Mouse (Mus musculus) activated CD4-positive, CD25-positive, alpha-beta regulatory T cell, adult 4 months (primary cell): ENCODE measurements around the gene Pik3r3. TPM values are rescaled to one million over a fixed set of nuclear protein-coding genes. Genes with fewer than 3 reads are reported as not detected.
A peak's percentile ranks its signal among the peaks of the same experiment; 100 is the strongest.
"Not testable (repeated sequence)": the region's sequence is repeated elsewhere in the genome, so short reads cannot be mapped to it uniquely, and the experiment has no call there.

Experiments used
- ATAC-seq: one replicate; pipeline ENCODE4 v1.8.0; 2017
- polyA plus RNA-seq, 2 experiments: library from polyadenylated mRNA; unstranded; fragments of 100-300 nt; shearing (Covaris generic); gene quantifications; one replicate each; pipeline ENCODE4 v1.2.1; 2017

Gene Pik3r3
- polyA plus RNA-seq, 2 experiments from 2014 or later: 0.99 to 3.6 TPM

DNA sequence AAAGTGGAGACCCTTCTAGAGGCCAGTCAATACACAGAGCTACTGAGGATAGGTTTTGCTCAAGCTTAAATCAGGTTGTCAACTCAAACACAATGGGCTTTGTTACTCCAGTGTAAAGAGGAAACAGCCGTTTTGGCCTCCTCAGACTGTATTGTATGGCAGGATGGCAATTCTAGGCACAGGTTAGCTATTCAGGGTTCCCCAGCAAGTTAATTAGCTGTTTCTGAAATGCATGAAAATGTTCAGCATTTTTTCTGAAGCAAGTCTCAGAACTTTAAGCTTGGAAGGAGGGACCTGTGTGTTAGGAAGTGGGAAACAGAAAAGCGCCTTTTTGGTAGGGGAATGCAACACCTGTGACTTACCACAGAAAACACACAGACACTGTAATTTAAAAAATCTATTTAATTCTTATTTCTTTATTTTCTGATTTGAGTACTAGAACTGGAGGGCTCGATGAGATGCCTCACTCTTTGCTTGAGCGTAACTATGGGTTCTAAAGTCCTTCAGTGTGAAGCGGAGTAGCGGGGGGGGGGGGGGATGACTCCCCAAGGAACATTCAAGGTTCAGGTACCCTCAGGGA lies 1.3 kb upstream of the Pik3r3 start:
- no peak for ATAC-seq

DNA sequence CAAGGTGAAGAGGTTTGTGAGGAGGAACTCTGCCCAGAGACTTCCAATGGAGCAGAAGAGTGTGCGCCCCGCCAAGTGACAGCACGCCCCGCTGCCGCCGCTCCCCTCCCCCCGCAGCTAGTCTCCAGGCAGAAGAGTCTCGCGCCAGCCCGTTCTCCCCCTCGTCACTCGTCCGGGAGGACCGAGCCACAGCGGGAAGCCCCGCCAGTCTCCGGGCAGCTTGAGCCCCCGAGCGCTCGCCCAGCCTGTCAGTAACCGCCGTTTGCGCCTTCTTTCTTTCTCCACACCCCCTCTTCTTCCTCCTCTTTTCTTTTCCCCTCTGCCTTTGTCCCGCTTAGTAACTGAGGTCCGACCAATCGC lies 658 bp upstream of the Pik3r3 start:
- peak; percentile 28 for ATAC-seq

DNA sequence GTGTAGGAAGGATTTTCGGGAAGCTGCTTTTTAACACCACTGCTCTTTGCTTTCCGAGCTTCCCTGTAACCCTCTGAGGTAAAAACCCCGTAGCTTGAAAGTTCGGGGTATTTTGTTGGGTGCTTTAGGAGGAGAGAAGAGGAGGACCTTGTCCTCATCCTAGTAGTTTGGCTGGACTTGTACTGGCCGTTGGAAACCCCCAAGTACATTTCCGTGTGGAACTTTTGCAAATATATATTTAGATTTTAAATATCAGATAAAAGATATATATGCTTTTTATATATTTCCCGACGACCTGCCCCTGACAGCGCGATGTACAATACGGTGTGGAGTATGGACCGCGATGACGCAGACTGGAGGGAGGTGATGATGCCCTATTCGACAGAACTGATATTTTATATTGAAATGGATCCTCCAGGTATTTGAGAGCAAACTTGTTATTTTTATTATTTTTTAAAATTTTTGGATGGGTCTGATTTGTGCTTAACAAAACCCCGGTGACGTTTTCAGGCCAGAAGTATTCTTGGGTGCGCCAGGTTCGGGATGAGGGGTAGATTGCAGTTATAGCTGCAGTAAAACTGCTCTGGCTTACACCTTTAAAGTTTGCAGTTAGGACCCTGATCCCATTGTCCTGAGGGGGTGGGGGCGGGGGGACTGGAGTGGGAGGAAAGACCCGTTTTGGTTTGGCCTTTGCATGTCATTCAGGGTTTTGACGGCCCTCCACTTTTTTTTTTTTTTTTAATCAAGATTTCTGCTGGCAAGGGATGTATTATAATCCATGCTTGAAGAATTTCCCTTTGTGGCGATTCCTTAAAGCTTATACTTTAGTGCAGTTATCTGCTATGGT lies 801 bp downstream of the Pik3r3 start:
- no peak for ATAC-seq

DNA sequence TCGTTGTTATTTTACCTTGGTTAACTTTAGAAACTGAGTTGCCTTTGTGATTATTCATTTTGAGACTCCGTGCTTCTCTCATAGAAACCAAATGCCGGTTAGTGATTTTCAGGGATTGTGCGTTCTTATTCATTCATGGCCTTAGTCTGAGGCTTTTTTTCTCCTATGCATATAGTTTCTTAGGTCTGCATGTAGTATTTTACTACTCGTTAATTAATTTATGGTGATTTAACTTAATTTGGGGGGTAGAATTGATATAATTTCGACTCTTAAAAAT lies 1.4 kb downstream of the Pik3r3 start:
- ATAC-seq: no peak

DNA sequence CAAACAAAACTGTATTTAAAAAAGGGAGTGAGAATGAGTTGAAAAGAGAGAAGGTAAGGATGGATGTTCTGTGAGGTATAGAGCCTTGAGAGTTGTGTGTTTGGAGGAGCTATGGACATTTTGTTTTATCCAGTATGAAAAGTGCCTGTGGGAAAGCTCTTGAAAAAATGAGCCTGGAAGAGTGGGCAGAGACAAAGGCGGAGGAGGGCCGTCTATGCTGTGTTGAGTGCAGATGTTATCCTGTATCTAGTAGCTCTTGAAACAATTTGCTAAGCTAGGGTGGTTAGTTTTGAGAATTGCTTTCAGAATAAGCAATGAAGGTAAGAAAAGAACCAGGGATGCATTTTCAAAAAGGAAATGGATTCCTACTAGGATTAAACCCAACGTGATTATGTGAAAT lies 22.0 kb downstream of the Pik3r3 start:
- ATAC-seq: no peak

DNA sequence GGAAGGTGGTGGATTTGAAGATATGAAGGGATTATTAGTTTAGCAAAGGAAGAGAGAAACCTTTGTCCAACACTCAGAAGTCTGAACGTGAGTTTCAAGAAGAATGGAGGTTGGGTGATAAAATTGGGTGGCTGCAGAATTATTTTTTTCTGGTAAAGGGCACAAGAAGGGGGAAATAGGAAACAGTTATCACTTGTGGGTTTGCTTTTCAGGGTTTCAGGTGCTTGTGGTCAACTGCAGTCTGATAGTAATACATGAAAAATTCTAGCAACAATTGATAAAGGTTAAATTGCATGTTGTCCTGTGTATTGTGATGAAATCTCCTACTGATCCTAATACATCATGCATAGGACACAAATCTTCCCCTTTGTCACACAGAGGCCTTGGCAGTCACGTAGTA lies 22.8 kb downstream of the Pik3r3 start:
- ATAC-seq: no peak

DNA sequence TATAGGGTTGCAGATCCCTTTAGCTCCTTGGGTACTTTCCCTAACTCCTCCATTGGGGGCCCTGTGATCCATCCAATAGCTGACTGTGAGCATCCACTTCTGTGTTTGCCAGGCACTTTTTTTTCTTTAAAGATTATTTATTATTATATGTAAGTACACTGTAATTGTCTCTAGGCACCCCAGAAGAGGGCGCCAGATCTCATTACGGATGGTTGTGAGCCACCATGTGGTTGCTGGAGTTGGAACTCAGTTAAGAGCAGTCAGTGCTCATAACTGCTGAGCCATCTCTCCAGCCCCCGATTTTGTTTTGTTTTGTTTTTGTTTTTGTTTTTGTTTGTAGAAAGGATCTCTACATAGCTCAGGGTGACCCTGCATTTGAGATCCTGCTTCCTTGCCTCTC lies 24.5 kb downstream of the Pik3r3 start:
- ATAC-seq: not testable (repeated sequence)

DNA sequence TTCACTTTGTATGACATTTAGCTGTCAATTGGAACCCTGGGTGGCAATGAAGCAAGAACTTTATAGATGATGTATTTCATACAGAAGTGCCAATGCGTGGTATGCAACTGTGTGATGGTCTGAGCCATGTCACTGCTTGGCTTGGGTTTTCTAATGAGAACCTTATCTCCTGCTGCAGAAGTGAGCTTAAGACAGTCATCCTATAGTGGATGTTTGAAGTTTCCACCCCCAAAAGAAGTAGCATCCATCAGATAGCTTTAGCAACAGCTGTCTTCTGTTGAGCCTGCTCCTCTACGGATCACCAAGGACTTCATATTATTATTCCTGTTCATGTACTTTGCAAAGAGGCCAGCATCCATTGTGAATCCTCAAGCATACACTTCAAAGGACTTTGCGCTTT lies 28.6 kb downstream of the Pik3r3 start:
- no peak for ATAC-seq

DNA sequence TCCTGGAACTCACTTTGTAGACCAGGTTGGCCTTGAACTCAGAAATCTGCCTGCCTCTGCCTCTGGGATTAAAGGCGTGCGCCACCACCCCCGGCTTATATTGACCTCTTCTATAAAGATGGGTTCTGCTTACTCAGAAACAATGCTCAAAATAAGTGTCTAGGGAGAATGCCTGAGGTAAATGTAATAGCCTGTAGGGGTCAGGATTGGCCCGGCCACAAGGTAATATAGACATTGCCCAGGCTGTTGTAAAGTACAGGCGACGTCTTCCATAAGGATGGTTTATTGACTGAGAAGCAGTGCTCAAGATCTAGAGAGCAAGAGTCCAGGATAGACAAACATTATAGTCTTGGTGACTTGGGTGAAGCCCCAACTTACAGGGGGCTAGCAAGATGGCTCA lies 46.8 kb downstream of the Pik3r3 start:
- no peak for ATAC-seq

DNA sequence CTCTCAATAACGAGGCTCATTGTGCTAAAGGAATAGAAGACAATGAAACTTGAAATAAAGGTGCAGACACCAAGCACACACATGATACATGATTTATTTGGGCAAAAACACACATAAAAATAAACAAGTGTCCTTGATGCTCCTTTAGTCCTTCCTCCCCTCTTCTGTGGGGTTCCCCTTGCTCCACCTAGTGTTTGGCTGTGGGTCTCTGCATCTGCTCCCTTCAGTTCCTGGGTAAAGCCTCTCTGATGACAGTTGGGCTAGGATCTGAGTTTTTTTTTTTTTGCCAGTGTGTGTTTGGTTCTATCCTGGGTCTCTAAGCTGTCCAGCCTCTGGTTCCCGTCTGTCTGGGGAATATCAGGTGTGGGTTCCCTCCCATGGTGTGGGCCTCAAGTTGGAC lies 60.8 kb downstream of the Pik3r3 start:
- ATAC-seq: no peak

DNA sequence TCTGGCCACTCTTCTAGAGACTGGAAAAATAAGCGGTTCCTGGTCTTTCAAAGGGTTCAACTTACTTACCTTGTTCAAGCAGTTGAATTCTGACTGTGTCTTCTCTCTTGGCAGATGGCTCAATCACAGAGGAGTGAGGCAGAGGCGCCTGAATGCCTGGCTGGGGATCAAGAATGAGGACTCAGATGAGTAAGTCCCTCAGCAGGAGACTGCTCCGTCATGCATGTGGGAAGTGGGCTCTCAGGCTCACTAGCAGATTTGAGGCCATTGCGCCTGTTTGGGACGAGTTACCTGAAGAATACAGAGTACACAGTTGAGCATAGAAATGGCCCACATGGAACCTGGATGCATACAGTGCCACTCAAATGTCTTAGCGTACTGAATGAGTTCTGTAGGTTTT lies 70.1 kb downstream of the Pik3r3 start:
- no peak for ATAC-seq

DNA sequence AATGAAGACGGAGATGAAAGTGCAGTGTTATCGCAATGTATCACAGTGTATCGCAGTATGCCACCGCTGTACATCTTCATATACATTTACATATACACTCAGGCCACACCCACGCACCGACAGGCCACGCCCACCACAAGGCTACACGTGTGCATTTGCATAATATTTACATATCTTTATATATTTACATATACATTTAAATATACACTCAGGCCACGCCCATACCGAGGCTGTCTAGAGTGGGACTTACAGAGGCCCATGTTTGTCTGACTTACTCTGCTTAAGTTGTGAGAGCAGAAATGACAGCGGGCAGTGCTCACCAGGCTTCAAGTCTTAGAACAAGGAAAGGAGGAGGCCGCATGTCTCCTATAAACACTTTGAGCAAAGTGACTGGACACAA lies 71.9 kb downstream of the Pik3r3 start:
- no peak for ATAC-seq

DNA sequence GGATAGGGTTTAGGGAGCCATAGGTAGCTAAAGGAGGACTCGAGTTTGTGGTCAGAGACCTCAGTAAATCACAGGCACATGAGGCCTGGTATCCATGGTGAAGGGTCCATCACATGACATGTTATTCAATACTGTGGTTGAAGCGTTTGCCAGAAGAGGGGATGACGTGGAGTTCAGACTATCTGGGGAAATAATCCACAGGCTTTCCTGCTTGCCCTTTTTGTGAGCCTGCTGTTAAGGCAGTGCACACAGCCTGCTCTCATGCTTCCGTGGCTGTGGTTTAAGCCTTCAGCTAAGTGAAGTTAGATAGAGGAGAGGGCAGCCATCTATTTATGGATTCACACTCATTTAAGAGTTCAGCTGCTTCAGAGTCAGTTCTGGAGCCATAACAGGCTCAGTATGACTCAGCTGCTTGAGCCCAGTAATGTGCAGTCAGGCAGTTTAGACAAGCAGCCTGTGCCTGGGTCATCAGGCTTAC lies 79.5 kb downstream of the Pik3r3 start:
- ATAC-seq: no peak

DNA sequence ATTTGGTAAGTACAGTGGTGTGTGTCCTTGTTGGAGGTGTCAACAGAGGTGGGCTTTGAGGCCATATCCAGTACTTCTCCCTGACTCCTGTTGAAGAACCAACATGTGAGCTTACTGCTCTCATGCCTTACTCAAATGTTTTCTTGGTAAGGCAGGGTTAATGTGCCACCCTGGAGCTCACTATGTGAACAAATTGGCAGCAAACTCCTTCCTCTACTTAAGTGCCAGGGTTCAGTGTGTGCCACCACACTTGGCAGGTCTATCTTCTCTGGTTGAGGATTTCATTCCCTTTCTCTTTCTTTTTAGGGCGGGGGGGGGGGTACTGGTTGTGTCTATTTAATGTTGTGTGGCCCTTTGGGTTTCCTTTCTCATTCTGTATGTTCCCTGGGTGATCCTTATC lies 83.1 kb downstream of the Pik3r3 start:
- no peak for ATAC-seq

DNA sequence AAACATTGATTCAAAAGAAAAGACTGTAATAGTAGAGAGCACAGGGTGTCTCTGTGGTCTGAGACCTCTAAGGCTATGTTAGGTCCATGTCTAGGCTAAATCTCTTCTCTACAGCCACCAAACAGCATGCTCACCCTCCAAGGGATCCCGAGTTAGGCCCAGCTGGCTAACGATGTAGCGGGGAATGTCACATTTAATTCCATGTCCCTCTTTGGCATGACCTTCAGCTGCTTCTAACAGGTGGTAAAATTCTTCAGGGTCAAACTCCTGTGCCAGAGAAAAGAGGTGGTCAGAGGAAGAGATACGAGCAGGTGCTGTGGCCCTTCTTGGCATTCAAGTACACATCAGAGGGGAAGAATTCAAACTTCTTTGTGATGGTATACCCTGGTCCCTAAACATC lies 96.2 kb downstream of the Pik3r3 start:
- no peak for ATAC-seq

DNA sequence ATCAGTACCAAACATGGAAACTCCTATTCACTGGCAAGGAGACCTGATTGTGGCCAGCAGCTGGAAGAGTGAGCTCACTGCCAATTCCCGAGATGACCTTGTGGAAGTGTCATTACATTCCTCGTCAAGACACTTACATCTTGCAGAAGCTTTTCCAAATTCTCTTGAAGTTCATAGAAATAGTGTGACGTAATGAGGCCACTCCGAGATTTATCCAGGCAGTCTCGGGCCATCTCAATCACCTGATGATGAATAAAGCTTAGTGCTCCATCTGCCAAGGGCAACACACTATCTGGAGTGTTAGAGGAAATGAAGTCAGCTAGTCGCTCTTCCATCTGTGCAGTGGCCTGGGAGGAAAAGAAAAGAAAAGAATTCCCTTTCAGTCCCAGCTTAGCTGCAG lies 100.7 kb downstream of the Pik3r3 start:
- ATAC-seq: no peak

DNA sequence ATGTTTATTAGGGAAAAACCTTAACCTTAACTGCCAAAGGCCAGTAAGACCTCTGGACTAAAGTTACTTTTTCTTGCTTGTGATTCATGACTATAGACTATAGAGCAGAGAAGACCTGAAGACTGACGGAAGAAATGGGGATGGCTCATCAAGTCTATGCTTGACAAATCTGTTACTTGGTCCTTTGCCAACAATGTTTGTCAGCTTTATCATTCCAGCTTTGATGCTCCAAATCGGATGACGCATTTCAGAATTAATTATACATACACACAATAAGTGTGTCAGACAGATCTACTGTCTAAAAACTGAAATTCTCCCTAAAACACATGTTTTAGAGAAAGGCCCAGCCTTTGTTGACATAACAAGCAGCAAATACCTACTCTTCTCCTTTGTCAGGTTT lies 107.8 kb downstream of the Pik3r3 start:
- ATAC-seq: no peak

DNA sequence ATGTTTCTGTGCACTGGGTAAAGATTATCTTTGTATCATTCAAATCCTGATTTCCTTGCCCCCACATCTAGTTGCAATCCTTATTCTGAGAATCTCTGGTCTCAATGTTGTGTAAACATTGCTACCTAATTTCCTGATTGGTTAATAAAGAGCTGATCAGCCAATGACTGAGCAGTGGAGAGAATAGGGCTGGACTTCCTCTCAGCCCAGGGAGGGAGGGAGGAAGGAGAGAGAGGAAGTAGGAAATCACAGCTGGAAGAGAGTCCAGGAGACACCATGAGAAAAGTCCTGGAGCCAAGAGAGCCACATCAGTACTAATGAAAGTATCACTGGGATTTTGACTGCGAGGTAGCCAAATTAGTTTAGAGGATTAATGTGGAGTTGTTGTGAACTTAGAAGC lies 114.9 kb downstream of the Pik3r3 start:
- no peak for ATAC-seq

DNA sequence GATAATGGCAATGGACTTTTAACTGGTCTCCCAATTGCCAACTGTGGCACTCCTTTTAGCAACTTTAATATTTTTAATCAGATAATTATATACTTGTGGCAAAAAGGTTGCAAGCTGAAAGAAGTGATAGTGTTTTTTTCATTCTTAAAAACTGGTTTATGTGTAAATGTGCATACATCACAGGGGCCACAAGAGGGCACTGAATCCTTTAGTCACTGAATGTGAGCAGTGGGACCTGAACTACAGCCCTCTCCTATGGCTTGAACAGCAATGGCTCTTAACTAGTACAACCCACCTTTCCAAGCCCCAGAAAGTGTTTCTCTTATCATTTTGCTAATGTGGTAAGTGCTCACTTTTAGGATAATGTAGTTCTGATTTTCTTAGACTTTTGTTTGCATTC lies 120.7 kb downstream of the Pik3r3 start:
- ATAC-seq: no peak

DNA sequence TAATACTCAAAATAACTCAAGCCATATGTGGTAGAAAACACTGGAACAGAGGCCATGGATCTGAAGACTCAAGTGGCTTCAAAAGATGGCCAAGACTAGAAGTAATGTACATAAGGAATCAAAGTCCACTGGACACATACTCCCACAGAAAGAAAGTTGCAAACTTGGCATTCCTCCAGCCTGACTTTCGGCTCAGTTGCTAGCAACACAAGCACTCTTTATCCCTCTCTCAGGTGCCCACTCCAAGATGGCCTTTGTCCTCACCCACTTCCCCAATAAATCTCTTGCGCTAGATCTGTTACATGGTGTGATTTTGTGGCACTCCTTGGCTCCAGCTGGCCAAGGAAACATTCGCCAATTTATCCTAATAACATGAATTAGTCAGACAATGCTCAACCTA lies 131.1 kb downstream of the Pik3r3 start:
- no peak for ATAC-seq
